Mouse (Mus musculus) brain, embryonic 18.5 days (tissue): ENCODE results near the gene Pdzd2.

Experiments used
- DNase-seq: peaks from one replicate; pipeline ENCODE4 v3.0.0-alpha.2; 2012; ENCODE audit warnings: low read depth, low spot score

The Pdzd2 gene

DNA sequence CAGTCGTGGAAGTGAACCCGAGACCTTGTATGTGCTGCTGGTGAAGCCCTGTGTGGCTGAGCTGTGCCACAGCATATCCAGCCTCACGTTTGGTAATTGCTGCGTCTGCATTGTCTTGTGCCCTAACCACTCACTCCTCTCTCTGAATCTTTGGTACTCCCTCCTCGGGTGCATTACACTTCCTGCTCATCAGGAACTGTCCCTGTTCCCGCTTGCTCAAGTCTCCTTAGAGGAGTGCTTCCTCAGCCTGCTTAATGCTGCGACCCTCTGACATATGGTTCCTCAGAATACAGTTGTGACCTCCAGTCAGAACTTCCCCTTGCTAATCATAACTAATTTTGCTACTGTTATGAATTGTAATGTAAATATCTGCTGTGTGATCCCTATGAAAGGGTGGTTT is 383.8 kb downstream of the Pdzd2 start:
- DNase-seq, result no peak

GRCm38 (mm10) chr15:12355261-12355660 is 384.5 kb downstream of the Pdzd2 start:
- no peak for DNase-seq

- DNase-seq, result no peak
Measured at GRCm38 (mm10) chr15:12354281-12354810, 385.4 kb downstream of the Pdzd2 start.

DNA sequence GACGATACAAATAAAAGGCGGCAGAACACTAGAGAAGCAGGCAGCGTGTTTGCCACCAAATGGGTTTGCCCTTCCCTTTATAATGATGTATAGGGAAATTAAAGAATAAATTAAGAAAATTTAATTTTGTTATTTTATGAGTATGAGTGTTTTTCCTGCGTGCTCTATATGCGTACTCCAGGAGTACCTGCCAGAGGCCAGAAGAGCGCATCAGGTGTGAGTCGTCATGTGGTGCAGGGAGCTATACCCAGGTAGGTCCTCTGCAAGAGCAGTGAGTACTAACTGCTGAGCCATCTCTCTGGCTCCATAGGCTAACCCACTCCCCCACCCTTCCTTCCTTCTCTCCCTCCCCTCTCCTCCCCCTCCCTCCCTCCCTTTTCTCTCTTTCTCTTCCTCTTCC is 388.3 kb downstream of the Pdzd2 start:
- DNase-seq, result no peak

DNA sequence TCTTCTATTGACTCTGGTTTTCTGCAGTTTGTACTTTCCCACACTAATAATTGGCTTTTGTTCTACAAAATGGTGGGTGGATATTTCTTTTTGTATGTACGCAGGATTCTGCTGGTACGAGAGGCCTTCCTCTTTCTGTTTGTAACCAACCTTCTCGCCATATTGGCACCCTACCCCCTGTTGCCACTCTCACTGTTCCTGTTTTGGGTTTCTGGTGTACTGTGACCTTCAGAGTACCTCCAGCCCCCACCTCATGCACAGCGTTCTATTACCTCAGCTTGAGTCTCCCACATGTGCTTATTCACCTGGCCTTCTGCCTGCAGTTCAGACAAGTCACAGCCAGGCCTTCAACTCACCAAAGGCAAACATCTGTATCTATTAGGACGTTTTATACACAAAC is 389.9 kb downstream of the Pdzd2 start:
- no peak for DNase-seq

DNA sequence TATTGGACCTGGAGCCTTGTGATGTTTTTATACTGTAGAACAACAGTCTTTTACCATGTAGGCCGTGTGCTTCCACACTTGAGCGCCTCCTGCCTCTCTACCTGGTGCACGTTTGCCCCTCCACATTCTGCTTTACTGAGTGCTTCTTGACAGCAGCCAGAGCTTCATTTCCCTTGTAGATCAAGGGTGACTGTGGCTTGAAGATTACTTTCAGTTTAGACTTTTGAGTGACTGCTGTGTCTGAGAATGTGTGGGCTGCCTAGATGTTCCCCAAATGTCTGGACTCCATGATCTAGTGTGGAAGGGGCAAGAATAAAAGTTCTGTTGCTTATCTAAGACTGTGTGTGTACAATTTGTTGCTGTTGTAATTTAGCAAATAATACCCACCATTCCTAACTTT is 390.8 kb downstream of the Pdzd2 start:
- DNase-seq, result no peak

DNA sequence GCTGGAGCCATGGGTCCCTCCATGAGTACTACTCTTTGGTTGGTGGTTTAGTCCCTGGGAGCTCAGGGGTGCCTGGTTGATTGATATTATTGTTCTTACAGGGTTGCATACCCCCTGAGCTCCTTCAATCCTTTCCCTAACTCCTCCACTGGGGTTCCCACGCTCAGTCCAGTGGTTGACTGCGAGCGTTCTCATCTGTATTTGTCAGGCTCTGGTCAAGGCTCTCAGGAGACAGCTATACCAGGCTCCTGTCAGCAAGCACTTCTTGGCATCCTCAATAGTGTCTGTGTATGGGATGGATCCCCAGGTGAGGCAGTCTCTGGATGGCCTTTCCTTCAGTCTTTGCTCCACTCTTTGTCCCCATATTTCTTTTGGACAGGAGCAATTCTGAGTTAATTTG is 392.8 kb downstream of the Pdzd2 start:
- no peak for DNase-seq

GRCm38 (mm10) chr15:12341401-12341758 is 398.3 kb downstream of the Pdzd2 start:
- DNase-seq, result no peak

DNA sequence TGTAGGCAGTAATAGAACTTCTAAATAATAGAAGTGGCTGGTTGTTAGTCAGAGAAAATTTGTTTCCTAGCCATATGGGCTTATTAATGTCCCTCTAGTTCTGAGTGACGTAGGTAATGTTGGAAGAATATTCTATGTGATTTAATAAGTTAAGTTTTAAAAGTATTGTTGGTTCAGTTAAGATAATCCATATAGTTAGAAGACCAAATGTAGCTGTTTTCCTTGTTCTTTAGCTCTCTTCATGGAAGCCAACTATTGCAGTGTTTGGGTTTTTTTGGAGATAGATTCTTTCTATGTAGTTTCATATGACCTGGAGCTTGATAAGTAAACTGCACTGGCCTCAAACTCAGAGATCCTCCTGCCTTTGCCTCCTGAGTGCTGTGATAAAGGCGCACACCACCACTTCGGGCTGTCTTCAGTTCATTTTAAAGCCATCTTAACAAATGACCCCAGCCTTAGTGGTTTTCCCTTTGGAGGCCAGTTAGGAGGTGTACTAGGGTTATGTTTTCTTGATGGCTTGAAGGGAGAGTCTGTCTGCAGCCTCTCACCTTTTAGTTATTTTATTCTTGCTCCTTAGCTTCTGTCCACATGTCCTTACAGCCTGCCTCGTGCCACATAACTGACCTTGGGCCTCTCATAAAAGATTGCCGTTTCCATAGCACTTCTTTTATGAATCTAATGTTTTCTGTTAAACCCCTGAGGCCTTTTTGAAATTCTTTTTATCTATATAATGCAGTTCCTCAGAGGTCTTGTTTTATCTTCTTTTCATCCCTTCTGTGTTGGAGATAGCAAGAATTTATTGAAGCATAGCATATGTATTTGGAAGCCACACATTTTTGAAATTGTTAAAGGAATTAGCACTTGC is 399.0 kb downstream of the Pdzd2 start:
- DNase-seq, result no peak

DNA sequence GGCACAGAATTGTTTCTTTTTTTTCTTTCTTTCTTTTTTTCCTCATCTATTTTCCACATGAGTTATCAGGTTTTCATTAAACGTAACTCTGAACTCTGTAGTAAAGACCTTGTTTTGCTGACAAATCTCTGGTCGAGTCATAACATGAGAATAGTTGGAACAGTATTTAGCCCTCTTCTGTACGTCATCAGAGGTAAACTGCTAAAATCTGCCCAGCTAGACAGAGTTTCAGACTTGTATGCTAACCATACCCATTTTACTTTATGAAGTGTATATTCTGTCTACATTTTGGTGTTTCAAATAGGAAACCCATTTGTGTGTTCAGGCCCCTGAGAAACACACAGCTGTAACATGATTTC is 402.0 kb downstream of the Pdzd2 start:
- no peak for DNase-seq

DNA sequence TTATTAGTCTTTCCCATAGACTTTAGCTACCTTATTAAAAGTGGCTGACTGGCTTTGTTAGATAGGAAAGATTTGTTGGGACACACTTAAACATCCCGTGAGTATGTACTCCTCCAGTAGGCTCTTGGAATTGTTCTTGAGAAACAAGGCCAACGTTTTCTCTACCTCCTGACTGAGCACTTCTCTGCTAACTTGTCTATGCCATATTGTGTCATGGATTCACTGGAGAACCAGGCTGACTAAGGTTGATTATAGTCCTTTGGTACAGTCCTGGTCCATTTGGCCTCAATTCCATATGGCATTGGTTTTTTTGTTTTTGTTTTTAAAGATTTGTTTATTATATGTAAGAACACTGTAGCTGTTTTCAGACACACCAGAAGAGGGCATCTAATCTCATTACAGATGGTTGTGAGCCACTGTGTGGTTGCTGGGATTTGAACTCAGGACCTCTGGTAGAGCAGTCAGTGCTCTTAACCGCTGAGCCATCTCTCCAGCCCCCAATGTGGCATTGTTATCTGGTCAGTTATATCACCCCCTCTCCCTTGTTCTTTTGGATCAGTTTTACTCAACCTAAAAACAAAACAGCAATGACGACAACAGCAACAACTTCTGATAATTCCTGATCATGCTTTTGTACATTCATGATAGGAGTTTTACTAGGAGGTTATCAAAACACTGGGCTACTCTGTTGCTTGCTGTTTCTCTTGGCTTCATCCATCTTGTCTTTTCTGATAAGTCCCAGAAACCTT is 402.5 kb downstream of the Pdzd2 start:
- no peak for DNase-seq

DNA sequence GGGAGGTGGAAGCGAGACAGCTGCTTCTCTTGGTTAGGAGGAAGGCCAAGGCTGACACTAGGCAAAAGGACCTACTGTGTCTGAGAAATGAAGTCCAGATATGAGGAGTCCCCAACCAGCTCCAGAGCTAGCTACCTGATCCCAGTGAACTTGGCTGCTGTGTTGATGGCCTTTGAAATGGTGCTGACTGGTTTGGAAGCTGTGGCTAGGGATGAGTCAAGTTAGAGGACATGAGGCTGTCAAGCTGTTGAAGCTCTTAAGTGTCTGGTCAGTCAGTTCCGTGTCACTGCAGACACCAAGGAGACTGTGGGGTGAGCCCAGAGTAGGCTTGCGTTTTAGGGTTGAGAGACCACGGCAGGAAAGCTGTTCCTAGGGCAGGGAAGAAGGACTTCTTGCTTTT is 405.3 kb downstream of the Pdzd2 start:
- no peak for DNase-seq

DNA sequence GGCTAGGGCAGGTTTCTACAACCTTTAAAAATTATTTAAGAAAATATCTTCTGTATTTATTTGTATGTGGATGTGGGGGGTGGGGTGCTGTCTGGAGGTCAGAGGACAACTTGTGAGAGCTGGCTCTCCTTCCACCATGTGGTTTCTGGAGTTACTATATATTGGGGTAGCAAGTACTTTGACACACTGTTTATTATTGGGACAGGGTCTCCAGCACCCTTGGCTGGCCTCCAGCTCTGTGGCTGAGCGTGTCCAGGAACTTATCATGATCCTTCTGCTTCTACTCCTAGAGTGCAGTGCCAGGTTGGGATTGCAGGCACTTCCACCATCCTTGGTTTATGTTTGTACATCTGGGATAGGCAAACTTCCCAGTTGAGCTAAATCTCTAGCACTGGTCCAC is 408.4 kb downstream of the Pdzd2 start:
- DNase-seq, result no peak

DNA sequence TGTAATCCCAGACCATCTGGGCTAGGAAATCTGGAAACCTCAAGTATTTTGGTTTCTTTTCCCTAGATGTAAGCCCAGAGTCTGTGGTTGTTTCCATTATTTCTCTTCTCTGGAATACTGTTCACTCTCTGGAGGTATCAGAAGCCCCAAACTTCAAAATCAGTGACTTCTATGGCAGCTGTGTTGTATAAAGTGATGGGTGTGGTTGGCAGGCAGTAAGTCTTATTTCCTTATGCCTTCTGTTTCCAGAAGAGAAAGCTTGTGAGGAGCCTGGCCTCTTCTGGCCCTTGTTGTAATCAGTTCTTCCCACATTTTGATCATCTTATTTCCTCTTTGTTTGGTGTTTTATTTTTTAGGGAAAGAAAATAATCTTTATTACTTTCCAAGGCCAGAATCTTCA is 408.8 kb downstream of the Pdzd2 start:
- DNase-seq, result no peak

DNA sequence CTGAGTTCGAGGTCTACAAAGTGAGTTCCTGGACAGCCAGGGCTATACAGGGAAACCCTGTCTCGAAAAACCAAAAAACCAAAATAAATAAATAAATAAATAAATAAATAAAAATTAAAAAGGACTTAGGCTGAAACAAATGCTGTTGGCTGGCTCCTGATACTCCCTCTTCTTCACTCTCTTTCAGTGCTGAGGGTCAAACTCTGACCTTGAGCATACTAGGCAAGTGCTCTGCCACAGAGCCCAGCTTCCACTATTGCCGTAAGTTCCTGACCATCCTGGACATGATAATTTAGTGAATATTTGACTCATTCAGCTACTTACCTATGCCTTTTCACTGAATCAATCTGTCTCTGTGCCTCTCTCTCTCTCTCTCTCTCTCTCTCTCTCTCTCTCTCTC is 409.3 kb downstream of the Pdzd2 start:
- no peak for DNase-seq

DNA sequence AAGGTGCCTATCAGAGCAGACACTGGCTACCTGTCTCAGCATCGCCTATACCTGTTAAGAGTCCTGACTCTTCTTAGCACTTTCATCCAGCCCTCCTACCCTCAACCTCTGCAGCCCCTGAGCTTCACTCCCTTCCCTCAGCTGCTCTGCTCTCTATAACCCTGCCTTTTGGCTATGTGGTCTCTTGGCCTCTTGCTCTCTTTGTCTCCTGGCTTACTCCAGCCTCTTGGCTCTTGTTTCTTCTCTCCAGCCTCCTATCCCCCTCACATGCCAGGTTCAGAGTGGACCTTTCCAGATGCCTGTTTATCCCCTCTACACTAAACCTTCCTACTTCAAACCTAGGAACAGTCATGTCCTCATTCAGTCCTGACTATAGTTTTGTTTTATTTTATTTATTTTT is 415.4 kb downstream of the Pdzd2 start:
- no peak for DNase-seq

GRCm38 (mm10) chr15:12322676-12323402 is 416.9 kb downstream of the Pdzd2 start:
- DNase-seq, result no peak

- no peak for DNase-seq
Measured at GRCm38 (mm10) chr15:12321788-12322621, 417.7 kb downstream of the Pdzd2 start, which contains the start of gene 1810049J17Rik. TSS of gene 1810049J17Rik (minus strand) at chr15:12321899.

DNA sequence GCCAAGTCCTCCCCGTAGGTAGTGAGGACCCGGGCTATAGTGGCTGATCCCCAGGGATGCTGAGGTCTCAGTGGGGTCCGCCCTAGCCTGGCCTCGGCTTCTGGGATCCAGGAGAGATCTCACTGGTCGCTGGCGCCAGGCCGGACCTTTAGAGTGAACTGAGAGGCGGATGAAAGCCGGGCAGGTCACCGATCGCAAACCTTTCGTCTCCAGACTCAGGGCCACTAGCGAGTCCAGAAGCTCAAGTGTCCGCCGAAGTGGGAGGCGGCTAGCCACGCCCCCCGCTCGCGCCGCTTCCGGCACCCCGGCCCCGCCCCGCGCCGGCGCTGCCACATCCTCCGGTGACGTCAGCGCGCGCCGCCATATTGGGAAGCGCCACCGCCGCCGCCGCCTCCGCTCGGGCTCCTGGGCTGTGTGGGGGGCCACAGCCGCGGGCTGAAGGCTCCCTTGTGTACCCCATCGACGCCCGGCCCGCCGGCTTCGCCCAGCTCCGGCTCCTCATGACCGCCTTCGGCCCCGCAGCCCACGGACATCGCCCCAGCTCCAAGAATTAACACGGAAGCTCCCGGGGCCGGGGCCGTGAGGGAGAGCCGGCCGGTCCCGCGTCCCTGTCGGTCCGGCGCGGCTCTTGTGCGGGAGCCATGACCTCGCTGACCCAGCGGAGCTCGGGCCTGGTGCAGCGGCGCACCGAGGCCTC is 418.5 kb downstream of the Pdzd2 start, which contains the start of gene Golph3:
Gene Golph3, plus strand, starts transcription at position 360 of the 697 bp plus-strand sequence.
- peak; percentile 78 for DNase-seq

DNA sequence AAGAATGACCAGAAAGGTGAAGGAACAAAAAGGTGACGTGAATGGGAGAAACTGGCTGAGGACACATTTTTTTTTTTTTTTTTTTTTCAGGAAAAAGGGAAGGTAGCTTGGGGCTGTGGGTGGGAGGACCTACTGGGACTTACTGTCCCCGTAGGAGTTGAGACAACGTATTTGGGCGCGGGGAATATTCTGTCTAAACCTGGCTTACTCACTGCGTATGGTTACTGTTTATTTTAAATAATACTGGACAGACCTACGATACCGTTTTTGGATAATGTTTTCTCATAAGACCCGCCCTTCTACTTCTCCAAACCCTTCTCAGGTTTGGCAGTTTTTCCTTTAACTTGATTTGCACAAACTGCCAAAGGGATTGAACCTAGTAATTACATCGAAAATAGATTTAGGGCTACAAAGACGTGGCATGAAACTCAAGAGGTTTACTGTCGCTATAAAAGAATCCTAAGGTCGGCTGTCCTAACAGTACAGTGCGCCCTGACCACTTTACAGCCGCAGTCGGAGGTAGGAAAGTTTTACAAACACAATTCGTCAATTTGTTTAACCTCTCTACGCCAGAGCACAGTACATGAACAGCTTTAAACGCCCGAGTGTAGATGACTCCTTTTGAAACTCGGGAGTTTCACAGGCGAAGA is 419.2 kb downstream of the Pdzd2 start:
- DNase-seq, result no peak
